Mouse (Mus musculus): Measurements from ENCODE around the gene Spata31d1d.
"Not testable (repeated sequence)": the region's sequence is repeated elsewhere in the genome, so short reads cannot be mapped to it uniquely, and the experiment has no call there.

The Spata31d1d gene

DNA sequence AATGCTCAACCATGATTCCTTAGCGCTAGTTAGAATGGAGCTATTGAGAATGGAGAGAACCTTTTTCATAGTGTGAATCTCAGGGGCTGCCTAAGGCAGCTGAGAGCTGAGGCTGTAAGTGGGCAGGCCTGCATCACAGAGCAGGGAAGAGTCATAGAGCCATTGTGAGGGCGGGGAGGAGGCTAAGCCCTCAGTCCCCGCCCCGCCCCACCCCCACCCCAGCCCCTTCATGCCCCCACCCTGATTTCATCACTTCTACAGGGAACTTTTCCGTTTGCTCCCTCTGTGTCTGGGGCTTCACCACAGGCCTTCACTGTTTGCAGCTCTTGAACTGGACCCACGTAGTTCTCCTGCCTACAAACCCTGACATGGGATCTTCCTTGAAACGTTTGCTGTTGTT, at the start of gene Spata31d1d:
Gene Spata31d1d (minus strand): TSS at position 101 of the 400 bp plus-strand sequence.
- DNase-seq (ENCODE audit: low spot score in 2 of 2): no peak

- not testable (repeated sequence) for DNase-seq (ENCODE audit: low spot score in 2 of 2)
These were observed 48.3 kb upstream of the Spata31d1d start for GRCm38 (mm10) chr13:59779744-59780264.

- DNase-seq (ENCODE audit: low spot score in 2 of 2): no peak
These were observed 47.7 kb upstream of the Spata31d1d start for GRCm38 (mm10) chr13:59779213-59779612.

GRCm38 (mm10) chr13:59775168-59775567, 43.6 kb upstream of the Spata31d1d start:
- no peak for DNase-seq (ENCODE audit: low spot score in 2 of 2)

- DNase-seq (ENCODE audit: low spot score in 2 of 2): peak; percentile 5 to 25
These were observed 39.7 kb upstream of the Spata31d1d start for GRCm38 (mm10) chr13:59771257-59771656.

GRCm38 (mm10) chr13:59770847-59771246, 39.3 kb upstream of the Spata31d1d start:
- DNase-seq (ENCODE audit: low spot score in 2 of 2): no peak

GRCm38 (mm10) chr13:59770164-59770562, 38.6 kb upstream of the Spata31d1d start:
- peak; percentile 82 to 88 for DNase-seq (ENCODE audit: low spot score in 2 of 2)

DNA sequence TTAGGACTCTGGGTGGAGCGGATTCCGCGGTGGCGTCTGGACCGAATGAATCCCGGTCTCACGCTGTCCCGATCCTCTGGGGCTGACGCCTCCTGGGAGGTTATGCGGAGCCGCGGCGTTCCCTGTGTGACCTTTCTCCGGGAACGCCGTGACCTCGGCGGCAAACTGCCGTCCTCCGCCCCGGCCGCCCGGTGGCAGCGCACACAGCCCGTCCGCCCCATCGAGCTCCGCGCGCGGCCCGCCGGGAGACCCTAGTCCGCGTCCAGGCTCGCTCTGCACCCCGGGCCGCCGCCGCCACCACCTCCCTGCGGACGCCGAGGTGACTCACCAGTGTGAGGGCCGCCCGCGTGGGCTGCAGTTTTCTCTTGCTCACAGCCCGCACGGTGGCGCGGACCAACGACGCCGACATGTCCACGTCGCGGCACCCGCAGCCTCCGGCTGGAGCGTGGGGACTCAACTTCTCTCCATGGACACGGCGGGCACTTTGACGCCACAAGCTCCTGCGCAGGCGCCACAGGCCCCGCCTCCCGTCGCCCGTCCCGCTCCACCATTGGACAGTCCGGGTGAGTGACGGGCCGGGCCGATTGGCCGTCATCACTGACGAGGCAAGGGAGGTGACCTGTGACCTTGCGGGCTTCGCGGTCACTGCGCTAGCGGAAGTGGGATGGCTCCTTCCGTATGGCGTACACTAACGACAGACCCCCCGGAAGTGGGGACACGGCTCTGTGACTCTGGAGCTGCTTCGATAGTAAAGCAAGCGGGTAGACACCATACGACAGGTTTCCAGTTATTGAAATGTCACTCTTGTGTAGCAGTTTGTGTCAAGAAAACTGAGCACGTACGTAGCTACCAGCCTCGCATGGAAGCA, 38.0 kb upstream of the Spata31d1d start, which contains the start of gene Isca1:
Gene Isca1 (minus strand): TSS at position 515 of the 868 bp plus-strand sequence.
- peak; percentile 98 for DNase-seq (ENCODE audit: low spot score in 2 of 2)

DNA sequence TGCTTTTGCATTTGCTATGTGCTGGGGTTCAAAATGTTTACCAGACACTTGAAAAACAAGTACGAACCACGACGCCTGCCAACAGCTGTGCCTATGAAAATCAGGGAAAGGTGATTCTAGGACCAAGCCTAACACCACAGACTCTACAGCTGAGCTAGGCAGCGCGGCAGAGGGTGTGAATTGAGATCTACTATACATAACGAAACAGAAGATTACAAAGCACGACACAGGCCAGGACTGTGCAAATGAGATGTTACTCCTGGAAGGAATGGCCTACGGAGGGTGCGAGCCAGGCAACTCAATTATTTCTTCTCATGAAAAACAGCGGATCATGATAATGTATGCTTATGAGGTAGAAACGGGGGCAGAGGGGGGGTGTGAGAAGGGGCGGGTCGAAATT, 37.0 kb upstream of the Spata31d1d start:
- DNase-seq (ENCODE audit: low spot score in 2 of 2): no peak

DNA sequence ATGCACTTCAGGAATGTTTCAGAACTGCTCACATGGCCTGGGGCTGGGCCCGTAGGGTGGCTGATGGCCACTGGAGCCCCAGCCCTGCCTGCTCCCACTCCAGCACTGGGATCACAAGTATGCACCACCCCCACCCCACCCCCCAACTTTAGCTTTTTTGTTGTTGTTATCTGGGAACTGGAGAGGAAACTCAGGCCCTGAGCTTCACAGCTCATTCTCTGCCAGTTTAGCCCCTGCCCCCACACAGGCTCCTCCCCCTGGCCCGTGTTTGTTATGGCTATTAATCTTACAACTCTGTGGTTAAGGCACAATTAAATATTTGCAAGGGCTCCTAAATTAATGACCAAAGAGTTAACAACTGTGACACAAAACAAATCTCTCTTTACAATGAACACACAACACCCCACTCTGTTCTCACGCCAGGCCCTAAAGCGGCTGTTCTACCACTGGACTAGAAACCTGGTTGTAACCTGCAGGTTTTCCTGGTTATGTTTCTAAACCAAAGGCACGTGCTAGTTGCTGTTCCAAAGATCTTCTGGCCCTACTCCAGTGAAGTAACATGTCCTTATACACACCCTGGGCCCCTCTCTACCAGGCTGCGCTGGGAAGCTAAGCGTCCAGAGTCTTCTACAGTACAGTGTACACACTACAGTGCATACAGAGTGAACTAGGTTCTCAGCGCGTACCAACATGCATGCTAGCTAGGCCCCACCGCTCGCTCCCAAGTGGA, 35.4 kb upstream of the Spata31d1d start:
- DNase-seq (ENCODE audit: low spot score in 2 of 2): no peak

DNA sequence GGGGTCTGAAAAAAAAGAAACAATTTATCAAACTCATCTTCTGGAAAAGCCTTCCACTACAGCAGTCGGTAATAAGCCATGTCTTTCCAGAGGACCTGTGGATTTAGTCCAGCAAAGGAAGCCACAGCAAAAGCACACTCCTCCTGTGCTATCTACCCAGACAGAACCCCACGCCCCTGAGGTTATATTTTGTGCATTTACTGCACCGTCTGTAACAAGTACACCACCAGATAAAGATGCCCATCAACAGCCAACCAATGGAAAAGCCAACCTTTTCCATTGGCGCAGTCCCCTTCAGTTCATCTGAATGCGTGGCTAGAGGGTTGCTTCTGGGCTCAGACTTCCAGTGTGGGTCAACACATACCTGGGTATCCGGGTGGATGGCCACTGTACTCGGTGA, 31.2 kb upstream of the Spata31d1d start:
- DNase-seq (ENCODE audit: low spot score in 2 of 2): no peak

- DNase-seq (ENCODE audit: low spot score in 2 of 2): no peak
These were observed 25.4 kb upstream of the Spata31d1d start for GRCm38 (mm10) chr13:59756906-59757305.

- DNase-seq (ENCODE audit: low spot score in 2 of 2): no peak
These were observed 18.8 kb upstream of the Spata31d1d start for GRCm38 (mm10) chr13:59750310-59750709.

DNA sequence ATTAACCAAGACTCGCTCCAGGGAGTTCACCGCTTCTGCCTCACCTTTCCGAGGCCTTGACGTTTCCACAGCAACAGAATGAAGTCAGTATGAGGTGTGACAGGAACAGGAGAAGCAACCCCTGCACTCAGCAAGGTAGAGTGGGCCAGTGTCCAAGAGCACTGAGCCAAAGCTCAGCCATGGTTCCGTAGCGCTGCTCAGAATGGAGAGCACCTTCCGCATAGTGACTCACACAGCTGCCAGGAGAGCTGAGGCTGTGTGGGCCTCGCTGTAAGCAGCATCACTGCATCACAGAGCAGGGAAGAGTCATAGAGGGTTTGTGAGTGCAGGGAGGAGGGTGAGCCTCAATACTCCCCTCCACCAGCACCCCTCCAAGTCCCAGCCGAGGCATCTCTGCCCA, 15.2 kb upstream of the Spata31d1d start, which contains the start of gene 1700014D04Rik:
Gene 1700014D04Rik (minus strand): TSS at position 42 of the 400 bp plus-strand sequence.
- DNase-seq (ENCODE audit: low spot score in 2 of 2): no peak

GRCm38 (mm10) chr13:59746164-59746563, 14.6 kb upstream of the Spata31d1d start:
- no peak for DNase-seq (ENCODE audit: low spot score in 2 of 2)

DNA sequence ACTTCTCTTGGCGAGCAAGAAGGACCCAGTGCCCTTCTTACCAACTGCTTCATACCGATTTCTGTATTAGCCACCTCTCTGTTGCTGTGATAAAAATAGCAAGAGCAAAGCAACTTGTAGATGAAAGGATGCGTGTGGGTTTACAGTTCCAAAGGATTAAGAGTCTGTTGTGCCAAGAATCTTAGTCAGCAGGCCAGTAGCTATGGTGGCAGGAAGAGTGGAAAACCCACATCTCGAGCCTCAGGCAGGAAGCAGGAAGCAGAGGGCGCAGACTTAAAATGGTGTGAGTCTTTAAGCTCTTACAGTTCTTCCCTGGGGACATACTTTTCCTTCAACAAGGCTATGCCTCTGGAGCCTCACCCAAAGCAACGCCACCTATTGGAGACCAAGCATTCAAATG, 13.9 kb upstream of the Spata31d1d start:
- no peak for DNase-seq (ENCODE audit: low spot score in 2 of 2)

GRCm38 (mm10) chr13:59741697-59742096, 10.1 kb upstream of the Spata31d1d start:
- DNase-seq (ENCODE audit: low spot score in 2 of 2): peak in 1 of 2 experiments; percentile 29

GRCm38 (mm10) chr13:59741096-59741495, 9.5 kb upstream of the Spata31d1d start:
- DNase-seq (ENCODE audit: low spot score in 2 of 2): no peak

DNA sequence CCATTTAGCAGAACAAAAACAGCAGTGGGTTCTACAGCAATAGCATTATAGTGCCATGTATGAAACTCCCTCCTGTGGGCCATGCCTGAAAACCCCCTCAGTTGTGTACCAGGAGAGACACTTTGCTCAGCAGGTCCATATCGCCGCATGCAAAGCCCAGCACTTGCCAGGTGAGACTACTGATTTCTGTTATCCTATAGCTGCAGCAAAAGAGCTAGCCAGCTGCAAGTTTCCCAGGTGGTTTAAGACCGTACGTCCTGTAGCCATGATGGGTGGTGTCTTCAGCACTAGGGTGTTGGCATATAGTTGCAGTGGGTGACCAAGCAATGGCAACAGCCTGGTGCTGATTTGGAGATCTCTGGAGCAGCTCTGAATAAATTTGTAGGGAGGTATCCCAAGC, 7.8 kb upstream of the Spata31d1d start:
- no peak for DNase-seq (ENCODE audit: low spot score in 2 of 2)

DNA sequence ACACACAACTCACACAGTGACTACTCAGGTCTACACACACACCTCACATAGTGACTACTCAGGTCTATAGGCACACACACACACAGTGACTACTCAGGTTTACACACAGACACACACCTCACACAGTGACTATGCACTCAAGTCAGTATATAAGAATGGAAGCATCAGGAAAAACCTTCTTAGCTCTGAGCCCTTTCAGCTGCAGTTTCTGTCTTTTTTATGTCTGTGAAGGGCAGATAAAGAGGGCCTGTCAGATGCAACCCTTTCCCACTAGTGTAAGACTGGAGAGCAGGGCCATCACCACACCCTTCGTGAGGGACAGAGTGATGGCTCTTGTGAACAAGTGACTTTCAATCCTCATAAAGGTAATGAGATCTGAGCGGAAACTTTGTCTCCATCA, 6.9 kb upstream of the Spata31d1d start:
- DNase-seq (ENCODE audit: low spot score in 2 of 2): no peak

- DNase-seq (ENCODE audit: low spot score in 2 of 2): no peak
These were observed 3.6 kb upstream of the Spata31d1d start for GRCm38 (mm10) chr13:59735190-59735589.

DNA sequence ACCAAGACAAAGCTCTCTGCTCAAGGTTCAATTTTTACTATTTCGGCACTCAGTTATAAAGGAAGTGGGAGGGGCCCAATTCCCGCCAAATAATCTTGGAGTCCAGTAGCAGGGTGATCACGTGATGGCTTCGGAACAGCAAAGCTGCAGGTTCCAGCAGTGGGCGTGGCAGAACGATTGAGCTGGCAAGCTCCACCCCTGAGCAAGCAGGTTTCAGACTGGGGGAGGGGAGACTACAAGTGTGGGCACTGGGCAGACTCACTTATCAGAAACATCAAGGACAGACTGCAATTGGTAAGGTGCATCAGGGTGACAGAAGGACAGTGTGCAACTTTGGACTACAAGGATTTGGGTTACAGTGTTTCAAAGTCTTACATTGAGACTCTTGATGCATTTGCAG, 2.8 kb upstream of the Spata31d1d start:
- DNase-seq (ENCODE audit: low spot score in 2 of 2): not testable (repeated sequence)

All from thymus, postnatal 10 days (tissue).